Mouse (Mus musculus): ENCODE data around the gene Tmem208. TPM values are rescaled to one million over a fixed set of nuclear protein-coding genes. Genes with fewer than 3 reads are reported as not detected.

The Tmem208 gene
- polyA plus RNA-seq, 1 experiment: 105 TPM

- WGBS: 25% methylated on average over 18 of the region's 18 CpGs
- H3K27ac ChIP-seq (ENCODE audit: insufficient read depth, low read depth, low read length): no peak overlapping the region
Observed at GRCm38 (mm10) chr8:105298351-105299252, 27.6 kb upstream of the Tmem208 start.

GRCm38 (mm10) chr8:105299962-105300361 is 26.2 kb upstream of the Tmem208 start:
- 59% methylated on average over 8 of the region's 8 CpGs for WGBS
- H3K4me3 ChIP-seq (ENCODE audit: low read depth, low read length): no peak overlapping the region
- H3K27ac ChIP-seq (ENCODE audit: insufficient read depth, low read depth, low read length): no peak overlapping the region
- H3K36me3 ChIP-seq (ENCODE audit: control insufficient read depth, insufficient read depth, low read length): peaks cover 43% of the 10 kb centered on the region
- no peaks in the 10 kb centered on the region for H3K27me3 ChIP-seq (ENCODE audit: control insufficient read depth, insufficient read depth, low read length)
- peaks cover 17% of the 10 kb centered on the region for H3K4me1 ChIP-seq (ENCODE audit: control insufficient read depth, insufficient read depth, insufficient read length, low read length)
- TF ChIP-seq POLR2A (IDR thresholded peaks at IDR 0.05; ENCODE audit: low read depth, low read length) (no peak), CTCF (IDR thresholded peaks at IDR 0.05; ENCODE audit: extremely low read depth, insufficient read length, insufficient replicate concordance, low read depth, low read length) (no peak)

More at GRCm38 (mm10) chr8:105298351-105299252, 27.6 kb upstream of the Tmem208 start:
- Histone ChIP-seq H3K4me3 (ENCODE audit: low read depth, low read length) (peak overlapping the region; percentile 94), H3K36me3 (ENCODE audit: control insufficient read depth, insufficient read depth, low read length) (peaks cover 32% of the 10 kb centered on the region), H3K4me1 (ENCODE audit: control insufficient read depth, insufficient read depth, insufficient read length, low read length) (peaks cover 12% of the 10 kb centered on the region), H3K27me3 (ENCODE audit: control insufficient read depth, insufficient read depth, low read length) (no peaks in the 10 kb centered on the region)
- no peak for TF ChIP-seq POLR2A (IDR thresholded peaks at IDR 0.05; ENCODE audit: low read depth, low read length)

GRCm38 (mm10) chr8:105303396-105303795 is 22.8 kb upstream of the Tmem208 start:
- Histone ChIP-seq H3K4me1 (ENCODE audit: control insufficient read depth, insufficient read depth, insufficient read length, low read length) (peaks cover 16% of the 10 kb centered on the region), H3K36me3 (ENCODE audit: control insufficient read depth, insufficient read depth, low read length) (peaks cover 55% of the 10 kb centered on the region), H3K4me3 (ENCODE audit: low read depth, low read length) (no peak overlapping the region), H3K27me3 (ENCODE audit: control insufficient read depth, insufficient read depth, low read length) (no peaks in the 10 kb centered on the region), H3K27ac (ENCODE audit: insufficient read depth, low read depth, low read length) (no peak overlapping the region)
- 78% methylated on average over 8 of the region's 8 CpGs for WGBS
- TF ChIP-seq POLR2A (IDR thresholded peaks at IDR 0.05; ENCODE audit: low read depth, low read length) (no peak), CTCF (IDR thresholded peaks at IDR 0.05; ENCODE audit: extremely low read depth, insufficient read length, insufficient replicate concordance, low read depth, low read length) (no peak)

- Histone ChIP-seq H3K36me3 (ENCODE audit: control insufficient read depth, insufficient read depth, low read length) (peaks cover 58% of the 10 kb centered on the region), H3K4me3 (ENCODE audit: low read depth, low read length) (no peak overlapping the region), H3K27ac (ENCODE audit: insufficient read depth, low read depth, low read length) (no peak overlapping the region), H3K27me3 (ENCODE audit: control insufficient read depth, insufficient read depth, low read length) (no peaks in the 10 kb centered on the region), H3K4me1 (ENCODE audit: control insufficient read depth, insufficient read depth, insufficient read length, low read length) (peaks cover 12% of the 10 kb centered on the region)
- WGBS: 79% methylated on average over 9 of the region's 9 CpGs
- no peak for TF ChIP-seq CTCF (IDR thresholded peaks at IDR 0.05; ENCODE audit: extremely low read depth, insufficient read length, insufficient replicate concordance, low read depth, low read length)
- TF ChIP-seq POLR2A (IDR thresholded peaks at IDR 0.05; ENCODE audit: low read depth, low read length): no peak
Observed at GRCm38 (mm10) chr8:105303874-105304273, 22.3 kb upstream of the Tmem208 start.

GRCm38 (mm10) chr8:105304325-105305210 is 21.6 kb upstream of the Tmem208 start:
- Histone ChIP-seq H3K36me3 (ENCODE audit: control insufficient read depth, insufficient read depth, low read length) (peaks cover 60% of the 10 kb centered on the region), H3K27ac (ENCODE audit: insufficient read depth, low read depth, low read length) (no peak overlapping the region)

GRCm38 (mm10) chr8:105305211-105306145 is 20.7 kb upstream of the Tmem208 start, which contains the start of gene Elmo3:
TSS of gene Elmo3 (plus strand) at chr8:105305601.
- WGBS: 7% methylated on average over 30 of the region's 30 CpGs
- Histone ChIP-seq H3K4me1 (ENCODE audit: control insufficient read depth, insufficient read depth, insufficient read length, low read length) (peaks cover 9% of the 10 kb centered on the region), H3K27me3 (ENCODE audit: control insufficient read depth, insufficient read depth, low read length) (no peaks in the 10 kb centered on the region), H3K4me3 (ENCODE audit: low read depth, low read length) (peak within 1 kb of the TSS; percentile 92), H3K36me3 (ENCODE audit: control insufficient read depth, insufficient read depth, low read length) (peaks cover 57% of the 10 kb centered on the region), H3K27ac (ENCODE audit: insufficient read depth, low read depth, low read length) (peak within 1 kb of the TSS; percentile 89)
- TF ChIP-seq POLR2A (IDR thresholded peaks at IDR 0.05; ENCODE audit: low read depth, low read length) (peak; percentile 72; the same call in 1 of the 2 replicates), CTCF (IDR thresholded peaks at IDR 0.05; ENCODE audit: extremely low read depth, insufficient read length, insufficient replicate concordance, low read depth, low read length) (no peak)

More at GRCm38 (mm10) chr8:105304325-105305210, 21.6 kb upstream of the Tmem208 start:
- Histone ChIP-seq H3K4me3 (ENCODE audit: low read depth, low read length) (no peak overlapping the region), H3K4me1 (ENCODE audit: control insufficient read depth, insufficient read depth, insufficient read length, low read length) (peaks cover 11% of the 10 kb centered on the region), H3K27me3 (ENCODE audit: control insufficient read depth, insufficient read depth, low read length) (no peaks in the 10 kb centered on the region)
- WGBS: 46% methylated on average over 9 of the region's 9 CpGs
- TF ChIP-seq CTCF (IDR thresholded peaks at IDR 0.05; ENCODE audit: extremely low read depth, insufficient read length, insufficient replicate concordance, low read depth, low read length) (no peak), POLR2A (IDR thresholded peaks at IDR 0.05; ENCODE audit: low read depth, low read length) (no peak)

Data from small intestine, adult 2 months (tissue).